Mouse (Mus musculus): Measurements from ENCODE around the gene Myo7a. TPM values are rescaled to one million over a fixed set of nuclear protein-coding genes. Genes with fewer than 3 reads are reported as not detected.

Gene Myo7a
- polyA plus RNA-seq, 1 experiment from 2014 or later, result 10.5 TPM

DNA sequence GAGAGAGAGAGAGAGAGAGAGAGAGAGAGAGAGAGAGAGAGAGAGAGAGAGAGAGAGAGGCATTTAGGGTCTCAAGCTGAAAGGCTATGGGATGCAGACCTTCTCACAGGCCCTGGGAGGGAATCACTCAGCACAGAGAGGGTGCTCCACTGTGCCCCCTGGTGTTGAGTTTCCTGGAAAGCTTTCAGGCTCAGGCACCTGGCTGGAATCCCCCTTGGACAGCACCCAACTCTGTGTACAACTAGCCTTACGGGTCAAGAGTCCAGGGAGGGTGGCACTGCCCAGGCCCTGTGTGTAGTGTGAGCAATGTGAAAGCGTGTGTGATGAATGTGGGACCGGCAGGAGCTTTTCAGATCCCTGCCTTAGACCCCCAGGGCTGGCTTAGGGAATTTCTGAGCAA, 21.9 kb upstream of the Myo7a start:
- no peak overlapping the region for H3K27ac ChIP-seq
- WGBS, result 57% methylated on average over 3 of the region's 3 CpGs
- no peak overlapping the region for H3K4me3 ChIP-seq
- H3K9ac ChIP-seq, result no peak overlapping the region
- H3K9me3 ChIP-seq, result no peaks in the 10 kb centered on the region
- H3K36me3 ChIP-seq, result no peaks in the 10 kb centered on the region
- H3K4me1 ChIP-seq, result peaks cover 14% of the 10 kb centered on the region
- H3K27me3 ChIP-seq, result no peaks in the 10 kb centered on the region
- no peak overlapping the region for H3K4me2 ChIP-seq
- no peak for ATAC-seq (ENCODE audit: insufficient number of reproducible peaks, insufficient read depth, low FRiP score, low TSS enrichment, low read depth)

DNA sequence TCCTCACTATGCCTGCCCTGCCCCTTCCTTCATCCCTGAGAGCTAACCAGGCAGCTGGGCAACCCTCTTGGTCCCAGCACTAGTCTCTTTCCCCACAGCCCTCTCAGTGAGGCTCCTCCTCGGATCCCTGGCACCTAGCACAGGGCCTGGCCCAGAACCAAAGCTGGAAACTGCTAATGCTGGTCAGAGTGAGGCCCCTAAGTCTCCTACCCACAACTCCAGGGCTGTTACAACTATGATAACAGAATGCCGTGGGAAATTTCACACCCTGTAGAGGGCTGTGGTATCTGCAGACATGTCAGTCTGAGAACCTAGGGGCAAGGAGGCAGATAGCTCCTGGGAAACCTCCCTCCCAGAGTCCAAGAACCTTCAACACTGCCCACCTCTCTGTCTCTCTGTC, 21.3 kb upstream of the Myo7a start:
- ATAC-seq (ENCODE audit: insufficient number of reproducible peaks, insufficient read depth, low FRiP score, low TSS enrichment, low read depth), result no peak
- WGBS, result 52% methylated on average over 2 of the region's 2 CpGs
- Histone ChIP-seq H3K27me3 (no peaks in the 10 kb centered on the region), H3K36me3 (no peaks in the 10 kb centered on the region), H3K4me2 (no peak overlapping the region), H3K9me3 (no peaks in the 10 kb centered on the region), H3K4me3 (no peak overlapping the region), H3K27ac (no peak overlapping the region), H3K9ac (no peak overlapping the region), H3K4me1 (peaks cover 8% of the 10 kb centered on the region)

DNA sequence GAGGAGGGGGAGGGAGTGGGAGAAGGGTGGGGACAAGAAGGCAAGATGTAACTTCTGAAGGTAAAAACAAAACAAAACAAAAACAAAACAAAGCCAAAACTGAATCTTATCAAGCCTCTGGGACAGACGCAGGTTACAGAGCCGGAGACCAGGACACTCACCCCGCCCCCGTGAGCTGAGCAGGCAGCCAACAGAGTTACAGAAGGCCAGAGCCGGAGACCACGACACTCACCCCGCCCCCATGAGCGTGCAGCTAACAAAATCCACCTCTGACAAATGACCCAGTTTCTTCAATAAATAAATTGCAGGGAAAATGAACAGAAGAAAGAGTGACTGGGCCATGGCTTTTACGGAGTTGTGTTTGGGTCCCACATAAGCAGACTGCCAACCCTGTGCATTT, 19.9 kb upstream of the Myo7a start:
- no peak overlapping the region for H3K4me3 ChIP-seq
- H3K27ac ChIP-seq, result no peak overlapping the region
- H3K4me1 ChIP-seq, result peaks cover 8% of the 10 kb centered on the region; the same call in 1 of the 2 replicates
- H3K27me3 ChIP-seq, result no peaks in the 10 kb centered on the region
- no peak overlapping the region for H3K9ac ChIP-seq
- WGBS, result 15% methylated on average over 9 of the region's 9 CpGs
- no peaks in the 10 kb centered on the region for H3K36me3 ChIP-seq
- H3K4me2 ChIP-seq, result no peak overlapping the region
- ATAC-seq (ENCODE audit: insufficient number of reproducible peaks, insufficient read depth, low FRiP score, low TSS enrichment, low read depth), result no peak
- no peaks in the 10 kb centered on the region for H3K9me3 ChIP-seq

DNA sequence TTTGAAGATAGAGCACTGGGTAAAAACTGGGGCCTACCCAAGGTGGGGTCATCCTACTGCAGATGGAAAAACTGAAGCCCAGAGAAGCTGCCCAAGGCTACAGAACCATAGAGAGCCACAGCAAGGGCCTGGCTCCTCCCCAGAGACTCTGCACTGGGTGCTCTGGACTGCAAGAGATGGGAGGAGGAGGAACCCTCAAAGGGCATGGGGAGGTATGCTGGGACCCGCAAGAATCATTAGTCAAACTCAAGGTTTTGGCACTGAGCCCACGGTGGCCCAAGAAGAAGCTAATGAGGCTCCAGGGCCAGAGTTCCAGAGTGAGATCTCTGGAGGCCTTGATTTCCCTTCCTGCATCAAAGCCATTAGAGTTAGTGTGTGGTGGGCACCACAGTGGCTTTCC, 18.7 kb upstream of the Myo7a start:
- no peak overlapping the region for H3K4me3 ChIP-seq
- ATAC-seq (ENCODE audit: insufficient number of reproducible peaks, insufficient read depth, low FRiP score, low TSS enrichment, low read depth), result no peak
- no peaks in the 10 kb centered on the region for H3K36me3 ChIP-seq
- 77% methylated on average over 2 of the region's 2 CpGs for WGBS
- peaks cover 8% of the 10 kb centered on the region; the same call in 1 of the 2 replicates for H3K4me1 ChIP-seq
- no peak overlapping the region for H3K9ac ChIP-seq
- H3K27ac ChIP-seq, result no peak overlapping the region
- H3K9me3 ChIP-seq, result no peaks in the 10 kb centered on the region
- no peaks in the 10 kb centered on the region for H3K27me3 ChIP-seq
- no peak overlapping the region for H3K4me2 ChIP-seq

DNA sequence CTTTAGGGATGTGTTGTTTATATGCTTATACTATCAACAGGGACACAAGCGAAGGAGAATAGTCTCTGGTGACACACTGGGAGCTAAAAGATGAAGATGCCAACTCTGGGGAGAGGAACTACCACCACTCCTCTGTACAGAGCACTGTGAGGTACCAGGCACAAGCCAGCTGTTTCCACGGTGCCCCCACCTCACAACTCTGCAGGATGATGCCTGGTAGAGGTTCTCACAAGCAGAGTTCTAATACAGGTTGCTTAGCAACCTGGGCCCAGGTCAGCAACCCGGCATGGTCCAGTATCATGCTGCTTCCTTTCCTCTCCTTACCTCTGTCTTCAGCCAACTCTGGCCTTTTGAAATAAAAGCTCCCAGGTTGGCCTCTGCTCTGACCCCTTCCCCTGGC, 18.3 kb upstream of the Myo7a start:
- no peak for ATAC-seq (ENCODE audit: insufficient number of reproducible peaks, insufficient read depth, low FRiP score, low TSS enrichment, low read depth)
- Histone ChIP-seq H3K4me2 (no peak overlapping the region), H3K4me1 (peaks cover 8% of the 10 kb centered on the region; the same call in 1 of the 2 replicates), H3K9ac (no peak overlapping the region), H3K27ac (no peak overlapping the region), H3K36me3 (no peaks in the 10 kb centered on the region), H3K4me3 (no peak overlapping the region), H3K9me3 (no peaks in the 10 kb centered on the region), H3K27me3 (no peaks in the 10 kb centered on the region)
- WGBS, result 46% methylated on average over 3 of the region's 3 CpGs

DNA sequence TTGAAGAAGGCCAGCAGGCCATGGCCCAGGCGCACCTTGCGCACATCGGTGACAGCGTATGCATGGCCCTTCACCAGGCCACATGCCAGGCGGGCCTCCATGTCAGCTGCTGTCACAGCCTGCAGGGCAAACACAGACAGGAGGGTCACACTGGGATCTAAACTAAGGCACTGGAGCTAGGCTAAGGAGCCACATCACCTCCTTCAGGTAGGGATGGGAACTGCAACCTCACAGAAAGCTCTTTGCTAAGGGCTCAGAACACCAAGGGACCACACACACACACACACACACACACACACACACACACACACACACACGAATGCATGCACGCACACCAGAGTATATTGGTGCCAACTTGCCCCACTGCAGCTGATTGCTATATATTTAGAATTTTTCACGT, 12.4 kb upstream of the Myo7a start:
- Histone ChIP-seq H3K4me1 (no peaks in the 10 kb centered on the region), H3K9ac (no peak overlapping the region), H3K36me3 (no peaks in the 10 kb centered on the region), H3K27ac (no peak overlapping the region), H3K9me3 (no peaks in the 10 kb centered on the region), H3K4me2 (no peak overlapping the region), H3K4me3 (no peak overlapping the region), H3K27me3 (no peaks in the 10 kb centered on the region)
- 89% methylated on average over 8 of the region's 8 CpGs for WGBS
- ATAC-seq (ENCODE audit: insufficient number of reproducible peaks, insufficient read depth, low FRiP score, low TSS enrichment, low read depth), result no peak

DNA sequence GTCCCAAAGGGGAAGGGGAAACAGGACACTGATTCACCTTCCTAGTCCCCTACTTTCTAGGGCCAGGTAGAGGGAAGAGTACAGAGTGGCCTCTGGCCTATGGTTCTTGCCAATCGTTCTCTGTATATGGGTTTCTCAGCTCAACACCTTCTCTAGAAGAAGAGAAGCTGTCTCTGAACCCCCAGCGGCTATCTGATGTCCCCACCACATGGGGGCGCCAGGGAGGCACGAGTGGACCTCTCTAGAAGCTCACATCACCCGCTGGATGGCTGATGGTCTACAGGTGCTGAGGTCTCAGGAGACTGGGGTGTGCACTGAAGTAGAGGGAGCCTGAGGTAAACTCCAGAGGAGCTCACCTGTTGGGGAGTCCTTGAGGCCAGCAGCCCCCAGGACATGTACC, 6.1 kb upstream of the Myo7a start:
- no peak overlapping the region for H3K9ac ChIP-seq
- H3K4me2 ChIP-seq, result no peak overlapping the region
- H3K27me3 ChIP-seq, result peaks cover 5% of the 10 kb centered on the region; the same call in 1 of the 2 replicates
- peaks cover 3% of the 10 kb centered on the region; the same call in 1 of the 2 replicates for H3K4me1 ChIP-seq
- H3K27ac ChIP-seq, result no peak overlapping the region
- ATAC-seq (ENCODE audit: insufficient number of reproducible peaks, insufficient read depth, low FRiP score, low TSS enrichment, low read depth), result no peak
- 43% methylated on average over 5 of the region's 5 CpGs for WGBS
- no peak overlapping the region for H3K4me3 ChIP-seq
- H3K9me3 ChIP-seq, result no peaks in the 10 kb centered on the region
- H3K36me3 ChIP-seq, result no peaks in the 10 kb centered on the region

DNA sequence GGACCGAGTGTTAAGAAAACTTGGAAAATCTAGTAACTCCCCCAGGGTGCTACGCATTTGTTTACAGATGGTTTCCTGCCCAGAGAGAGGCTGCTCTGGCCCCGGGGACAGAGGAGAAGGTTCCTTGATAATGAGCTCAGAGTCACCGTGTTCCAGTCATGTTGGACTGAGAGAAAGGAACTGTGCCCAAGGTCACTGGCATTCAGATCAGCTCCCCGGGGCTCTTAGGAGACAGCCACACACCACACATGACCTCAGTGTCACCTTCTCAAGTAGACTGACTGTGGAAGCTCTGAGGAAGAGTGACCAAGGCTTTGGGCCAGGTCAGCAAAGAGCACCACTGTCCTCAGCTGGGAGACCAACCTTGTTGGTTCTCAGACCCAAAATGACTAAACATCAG, 5.4 kb upstream of the Myo7a start:
- no peak overlapping the region for H3K9ac ChIP-seq
- 54% methylated on average over 5 of the region's 5 CpGs for WGBS
- peaks cover 5% of the 10 kb centered on the region; the same call in 1 of the 2 replicates for H3K4me1 ChIP-seq
- H3K36me3 ChIP-seq, result no peaks in the 10 kb centered on the region
- H3K27ac ChIP-seq, result no peak overlapping the region
- no peaks in the 10 kb centered on the region for H3K9me3 ChIP-seq
- no peak overlapping the region for H3K4me2 ChIP-seq
- peaks cover 5% of the 10 kb centered on the region; the same call in 1 of the 2 replicates for H3K27me3 ChIP-seq
- H3K4me3 ChIP-seq, result no peak overlapping the region
- ATAC-seq (ENCODE audit: insufficient number of reproducible peaks, insufficient read depth, low FRiP score, low TSS enrichment, low read depth), result no peak

DNA sequence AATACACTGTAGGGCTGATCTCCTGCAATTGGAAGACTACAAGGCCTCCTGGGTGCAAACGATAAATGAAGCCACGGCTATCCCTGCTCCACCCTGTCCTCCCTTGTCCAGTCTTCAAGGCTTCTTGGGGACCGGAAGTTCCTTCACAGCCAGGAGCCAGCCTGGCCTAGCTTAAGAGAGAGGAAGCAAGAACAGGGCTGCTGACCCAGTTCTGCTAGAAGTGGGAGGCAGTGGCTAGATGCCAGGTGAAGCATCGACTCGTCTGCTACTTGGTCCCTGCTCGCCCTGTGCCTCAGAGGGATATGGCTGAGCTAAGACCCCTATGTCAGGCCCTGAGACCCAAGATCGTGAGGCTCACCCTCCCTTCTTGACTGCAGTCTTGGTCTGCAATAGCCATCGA, 2.3 kb upstream of the Myo7a start:
- 84% methylated on average over 8 of the region's 8 CpGs for WGBS
- ATAC-seq (ENCODE audit: insufficient number of reproducible peaks, insufficient read depth, low FRiP score, low TSS enrichment, low read depth), result no peak
- H3K4me2 ChIP-seq, result no peak overlapping the region
- no peaks in the 10 kb centered on the region for H3K9me3 ChIP-seq
- H3K36me3 ChIP-seq, result no peaks in the 10 kb centered on the region
- H3K4me1 ChIP-seq, result peaks cover 14% of the 10 kb centered on the region
- peaks cover 5% of the 10 kb centered on the region; the same call in 1 of the 2 replicates for H3K27me3 ChIP-seq
- H3K4me3 ChIP-seq, result no peak overlapping the region
- no peak overlapping the region for H3K27ac ChIP-seq
- no peak overlapping the region for H3K9ac ChIP-seq

DNA sequence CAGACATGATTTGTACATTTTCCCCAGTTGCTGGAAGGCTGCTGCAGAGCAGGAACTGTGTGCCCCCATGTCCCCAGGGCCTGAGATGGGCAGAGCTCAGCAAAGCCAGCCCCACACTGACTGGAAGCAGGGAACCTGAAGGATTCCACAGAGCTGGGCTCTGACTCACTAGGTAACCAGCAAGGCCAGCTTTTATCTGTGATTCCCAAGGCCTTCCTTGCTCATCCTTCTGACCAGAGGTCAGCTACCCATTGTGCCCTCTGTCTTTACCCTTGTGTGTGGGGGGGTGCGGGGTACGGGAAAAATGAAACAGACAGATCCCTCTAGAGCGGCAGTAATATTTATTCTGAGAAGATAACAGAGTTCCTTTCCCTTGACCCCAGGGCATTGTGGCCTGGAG, 1.9 kb upstream of the Myo7a start:
- peaks cover 5% of the 10 kb centered on the region; the same call in 1 of the 2 replicates for H3K27me3 ChIP-seq
- H3K4me2 ChIP-seq, result no peak overlapping the region
- H3K4me3 ChIP-seq, result no peak overlapping the region
- no peak overlapping the region for H3K27ac ChIP-seq
- H3K36me3 ChIP-seq, result no peaks in the 10 kb centered on the region
- no peak for ATAC-seq (ENCODE audit: insufficient number of reproducible peaks, insufficient read depth, low FRiP score, low TSS enrichment, low read depth)
- WGBS, result 89% methylated on average over 3 of the region's 3 CpGs
- peaks cover 19% of the 10 kb centered on the region for H3K4me1 ChIP-seq
- no peaks in the 10 kb centered on the region for H3K9me3 ChIP-seq
- H3K9ac ChIP-seq, result no peak overlapping the region

DNA sequence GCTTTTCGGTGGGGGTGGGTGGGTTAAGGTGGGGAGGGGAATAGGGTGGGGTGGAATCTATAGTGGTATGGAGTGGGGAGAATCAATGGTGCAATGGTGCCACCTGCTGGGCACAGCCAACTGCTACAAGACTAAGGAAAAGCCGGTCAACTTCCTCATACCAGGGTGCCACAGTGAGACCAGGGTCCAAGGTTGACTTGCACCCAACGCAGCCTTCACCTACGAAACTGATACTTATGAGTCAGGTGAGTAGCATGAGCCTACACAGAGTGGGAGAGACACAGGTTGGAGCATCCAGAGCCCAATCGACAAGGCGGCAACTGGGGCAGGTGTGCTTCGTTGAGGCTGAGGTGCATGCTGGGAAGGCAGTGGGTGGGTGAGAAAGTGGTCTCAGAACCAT, 1.0 kb upstream of the Myo7a start:
- H3K27me3 ChIP-seq, result peaks cover 5% of the 10 kb centered on the region; the same call in 1 of the 2 replicates
- peak overlapping the region; percentile 60 for H3K4me2 ChIP-seq
- H3K27ac ChIP-seq, result no peak overlapping the region
- WGBS, result 8% methylated on average over 7 of the region's 7 CpGs
- H3K4me3 ChIP-seq, result peak overlapping the region; percentile 27
- H3K4me1 ChIP-seq, result peaks cover 23% of the 10 kb centered on the region
- no peaks in the 10 kb centered on the region for H3K9me3 ChIP-seq
- peak overlapping the region; percentile 57 for H3K9ac ChIP-seq
- H3K36me3 ChIP-seq, result no peaks in the 10 kb centered on the region
- no peak for ATAC-seq (ENCODE audit: insufficient number of reproducible peaks, insufficient read depth, low FRiP score, low TSS enrichment, low read depth)

DNA sequence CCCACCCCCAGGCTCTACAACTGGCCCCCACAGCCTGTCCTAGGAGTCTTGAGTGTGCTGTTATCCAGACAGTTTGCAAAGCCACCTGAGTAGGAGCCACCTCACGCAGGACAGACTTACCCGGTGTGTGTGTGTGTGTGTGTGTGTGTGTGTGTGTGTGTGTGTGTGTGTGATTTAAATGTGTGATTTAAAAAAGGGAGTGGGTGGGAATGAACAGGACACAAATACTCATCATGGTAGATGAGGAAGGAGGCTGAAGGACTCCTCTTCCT, 573 bp upstream of the Myo7a start:
- no peak overlapping the region for H3K4me3 ChIP-seq
- H3K4me1 ChIP-seq, result peaks cover 24% of the 10 kb centered on the region
- no peaks in the 10 kb centered on the region for H3K36me3 ChIP-seq
- no peaks in the 10 kb centered on the region for H3K9me3 ChIP-seq
- no peak overlapping the region for H3K27ac ChIP-seq
- H3K9ac ChIP-seq, result no peak overlapping the region
- 78% methylated on average over 2 of the region's 2 CpGs for WGBS
- H3K4me2 ChIP-seq, result peak overlapping the region; percentile 60
- peaks cover 5% of the 10 kb centered on the region; the same call in 1 of the 2 replicates for H3K27me3 ChIP-seq
- ATAC-seq (ENCODE audit: insufficient number of reproducible peaks, insufficient read depth, low FRiP score, low TSS enrichment, low read depth), result no peak

Data from embryonic facial prominence, embryonic 13.5 days (tissue).